Mouse (Mus musculus): ENCODE results near the gene Cux1.

GRCm38 (mm10) chr5:136464128-136464527 is 103.2 kb downstream of the Cux1 start:
- TF ChIP-seq CTCF (IDR thresholded peaks at IDR 0.05) (no peak), EP300 (IDR thresholded peaks at IDR 0.05; ENCODE audit: insufficient read depth, low read depth, low read length) (no peak), POLR2A (IDR thresholded peaks at IDR 0.05; ENCODE audit: insufficient read depth, low read depth, low read length) (no peak)
